Mouse (Mus musculus): ENCODE results near the gene Mal. TPM values are rescaled to one million over a fixed set of nuclear protein-coding genes. Genes with fewer than 3 reads are reported as not detected.

Gene Mal
- 1 to 10 TPM in 1 of 2 experiments, under 1 TPM in 1; 0.22 to 1.4 TPM for polyA plus RNA-seq (2017; shearing (Covaris generic))

DNA sequence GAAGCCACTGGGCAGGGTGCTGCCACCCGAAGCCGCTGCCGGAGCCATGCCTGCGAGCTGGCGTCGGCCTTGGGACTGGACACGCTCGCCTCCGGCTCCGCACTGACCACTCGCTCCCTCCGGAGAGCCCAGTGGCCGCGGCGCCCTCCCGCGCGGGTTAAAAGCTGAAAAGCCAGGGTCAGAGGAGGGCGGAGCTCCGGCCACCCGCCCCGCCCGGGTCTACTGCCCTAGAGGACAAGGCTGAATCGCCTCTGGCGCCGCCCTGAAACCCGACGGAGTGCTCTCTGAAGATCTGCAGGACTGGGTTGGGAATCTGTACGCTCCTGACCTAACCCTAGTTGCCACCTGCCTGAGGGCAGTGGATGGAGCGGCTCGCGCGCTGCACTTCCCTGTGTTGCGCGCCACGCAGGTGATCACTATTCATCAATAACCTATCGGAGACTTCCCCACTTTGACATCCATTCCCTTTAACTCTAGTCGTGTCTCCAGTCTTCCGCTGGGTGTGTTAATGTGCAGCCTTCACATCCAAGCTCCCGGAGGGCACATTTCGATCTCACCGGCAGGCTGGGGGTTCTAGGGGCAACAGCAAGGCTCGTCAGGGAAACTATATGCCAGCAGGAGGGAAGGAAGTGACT is at the start of gene Mal:
TSS of gene Mal (minus strand) at position 610 of the 635 bp plus-strand sequence.

DNA sequence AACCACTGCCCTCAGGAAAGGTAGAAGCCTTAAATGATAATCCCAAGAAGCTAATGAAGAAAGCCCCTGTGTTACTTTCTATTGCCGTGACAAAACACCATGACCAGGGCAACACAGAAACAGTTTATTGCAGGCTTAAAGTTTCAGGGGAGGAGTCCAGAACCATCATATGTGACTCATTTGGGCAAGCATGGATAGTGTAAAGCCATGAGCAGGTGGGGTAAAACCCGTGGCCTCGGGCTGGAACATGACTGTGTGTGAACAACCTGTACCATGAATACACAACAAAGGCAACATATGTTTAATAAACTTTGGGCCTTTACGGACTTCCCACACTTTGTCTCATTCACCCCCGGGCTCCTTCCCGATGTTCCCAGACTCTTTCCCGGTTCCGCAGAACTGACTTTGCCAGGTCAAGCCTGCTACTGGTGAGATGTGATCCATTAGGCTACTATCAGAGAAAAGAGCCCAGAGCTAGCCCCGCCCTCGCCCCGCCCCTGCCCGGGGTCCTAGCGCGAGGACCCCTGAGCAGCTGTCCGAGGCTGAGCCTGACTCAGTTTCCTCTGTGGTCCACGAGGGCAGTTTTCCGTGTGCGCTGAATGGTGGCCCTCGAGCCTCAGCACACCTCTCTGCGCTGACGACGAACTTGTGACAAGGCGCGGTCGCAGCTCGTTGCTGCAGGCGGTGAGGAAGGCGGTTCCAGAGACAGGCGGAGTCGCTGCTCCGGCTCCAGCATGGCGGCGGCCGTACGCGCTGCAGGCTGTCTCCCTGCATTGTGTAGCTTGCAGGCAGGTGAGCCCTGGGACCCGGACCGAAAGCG is 69.6 kb downstream of the Mal start, which contains the start of the genes Zfp661 and Mrps5:
TSS of gene Zfp661 (minus strand) at position 401 of the 820 bp plus-strand sequence.
TSS of gene Mrps5 (plus strand) at position 529 of the 820 bp plus-strand sequence.

Other genes starting within 250 kb of the Mal start
- gene Gpat2, start 231.5 kb downstream of the Mal start, polyA plus RNA-seq (2017; shearing (Covaris generic)): 1 to 10 TPM in 1 of 2 experiments, under 1 TPM in 1; 0.22 to 1.1 TPM
- gene Fahd2a, start 212.1 kb downstream of the Mal start, polyA plus RNA-seq (2017; shearing (Covaris generic)): 10 to 100 TPM; 24.8 to 25.3 TPM
- 1 to 10 TPM in 1 of 2 experiments, under 1 TPM in 1; 0.34 to 1.2 TPM for gene Kcnip3, start 134.6 kb downstream of the Mal start, polyA plus RNA-seq (2017; shearing (Covaris generic))
- 1 to 10 TPM in 1 of 2 experiments, under 1 TPM in 1; 0.48 to 1.2 TPM for gene Prom2, start 115.2 kb downstream of the Mal start, polyA plus RNA-seq (2017; shearing (Covaris generic))
- gene Zfp661, start 69.6 kb downstream of the Mal start, polyA plus RNA-seq (2017; shearing (Covaris generic)): 1 to 10 TPM; 2.9 to 3.2 TPM
- 100 to 1,000 TPM; 123 to 125 TPM for gene Mrps5, start 69.5 kb downstream of the Mal start, polyA plus RNA-seq (2017; shearing (Covaris generic))
- under 1 TPM in 1 of 2 experiments, not detected in 1; 0.13 TPM for gene Mall, start 73.2 kb upstream of the Mal start, polyA plus RNA-seq (2017; shearing (Covaris generic))
- gene Nphp1, start 132.2 kb upstream of the Mal start, polyA plus RNA-seq (2017; shearing (Covaris generic)): 1 to 10 TPM in 1 of 2 experiments, under 1 TPM in 1; 0.69 to 2.0 TPM
- 10 to 100 TPM; 22.7 to 32.2 TPM for gene Mtln, start 135.8 kb upstream of the Mal start, polyA plus RNA-seq (2017; shearing (Covaris generic))
- gene Bub1, start 175.2 kb upstream of the Mal start, polyA plus RNA-seq (2017; shearing (Covaris generic)): under 1 TPM; 0.33 to 0.58 TPM
- 1 to 10 TPM in 1 of 2 experiments, not detected in 1; 1.9 TPM for gene Acoxl, start 182.2 kb upstream of the Mal start, polyA plus RNA-seq (2017; shearing (Covaris generic))

All from inflammation-experienced regulatory T-cells (primary cell).